Mouse (Mus musculus): ENCODE measurements at regions not wholly inside any gene's neighbourhood (a gene's known extent, or its start where the extent isn't known, plus 50 kb on each side); places are given as distances from the start of the nearest gene placed in this dataset.
A peak's percentile ranks its signal among the peaks of the same experiment; 100 is the strongest.

- 3% methylated on average over 8 of the region's 8 CpGs for WGBS
- H3K4me3 ChIP-seq (ENCODE audit: low read length): peak overlapping the region; percentile 19
Measured at GRCm38 (mm10) chr2:180854349-180855004, 66.3 kb downstream of the Ythdf1 start.

DNA sequence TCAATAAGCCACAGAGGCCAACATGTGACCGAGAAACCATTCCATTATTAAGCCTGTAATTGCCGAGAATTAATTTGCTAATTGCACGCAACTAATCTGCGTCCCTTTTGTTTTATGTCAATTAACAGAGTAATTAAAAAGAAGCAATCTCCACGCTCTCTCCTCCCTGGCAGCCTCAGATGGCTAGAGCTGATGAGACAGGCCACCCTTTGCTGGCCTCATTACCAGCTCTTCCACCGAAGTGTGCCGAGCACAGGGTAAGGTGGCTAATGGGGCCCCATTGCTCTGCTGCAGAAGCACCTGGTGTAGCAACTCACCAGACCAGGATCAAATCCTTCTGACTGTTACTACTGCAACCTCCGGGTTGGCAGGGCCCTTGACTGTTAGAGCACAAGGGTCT is 70.8 kb upstream of the Bhlhe23 start:
- Histone ChIP-seq H3K9me3 (ENCODE audit: control insufficient read depth, low read length) (no peaks in the 10 kb centered on the region), H3K9ac (ENCODE audit: low read depth, low read length) (no peak overlapping the region), H3K4me3 (ENCODE audit: low read length) (no peak overlapping the region), H3K36me3 (ENCODE audit: control insufficient read depth, insufficient read depth, low read length) (no peaks in the 10 kb centered on the region), H3K4me1 (ENCODE audit: control insufficient read depth, insufficient read depth, low read depth, low read length) (peaks cover 4% of the 10 kb centered on the region), H3K4me2 (ENCODE audit: low read length) (no peak overlapping the region), H3K27me3 (replicated peaks; ENCODE audit: control insufficient read depth, insufficient read depth, low read length) (no peaks in the 10 kb centered on the region), H3K27ac (ENCODE audit: low read depth, low read length) (no peak overlapping the region)
- 44% methylated on average over 8 of the region's 8 CpGs for WGBS
- ATAC-seq: no peak

More at GRCm38 (mm10) chr2:180854349-180855004, 66.3 kb downstream of the Ythdf1 start:
- H3K27me3 ChIP-seq (replicated peaks; ENCODE audit: control insufficient read depth, insufficient read depth, low read length): 0 out of 2 replicates have a peak, but pooled peaks cover 4% of the 10 kb centered on the region
- H3K9ac ChIP-seq (ENCODE audit: low read depth, low read length): peak overlapping the region; percentile 56
- ATAC-seq: 0 out of 2 replicates have a peak, but pooled peaks have one; percentile 4
- H3K4me2 ChIP-seq (ENCODE audit: low read length): peak overlapping the region; percentile 50
- no peaks in the 10 kb centered on the region for H3K9me3 ChIP-seq (ENCODE audit: control insufficient read depth, low read length)
- peaks cover 11% of the 10 kb centered on the region; the same call in 1 of the 2 replicates for H3K4me1 ChIP-seq (ENCODE audit: control insufficient read depth, insufficient read depth, low read depth, low read length)
- no peaks in the 10 kb centered on the region for H3K36me3 ChIP-seq (ENCODE audit: control insufficient read depth, insufficient read depth, low read length)
- peak overlapping the region; percentile 79 for H3K27ac ChIP-seq (ENCODE audit: low read depth, low read length)

GRCm38 (mm10) chr2:180845011-180845410 is 68.3 kb upstream of the Bhlhe23 start:
- WGBS: 44% methylated on average over 5 of the region's 5 CpGs
- no peak overlapping the region for H3K9ac ChIP-seq (ENCODE audit: low read depth, low read length)
- no peaks in the 10 kb centered on the region for H3K27me3 ChIP-seq (replicated peaks; ENCODE audit: control insufficient read depth, insufficient read depth, low read length)
- H3K9me3 ChIP-seq (ENCODE audit: control insufficient read depth, low read length): no peaks in the 10 kb centered on the region
- no peaks in the 10 kb centered on the region for H3K36me3 ChIP-seq (ENCODE audit: control insufficient read depth, insufficient read depth, low read length)
- H3K4me2 ChIP-seq (ENCODE audit: low read length): no peak overlapping the region
- no peak overlapping the region for H3K27ac ChIP-seq (ENCODE audit: low read depth, low read length)
- peaks cover 4% of the 10 kb centered on the region for H3K4me1 ChIP-seq (ENCODE audit: control insufficient read depth, insufficient read depth, low read depth, low read length)
- no peak for ATAC-seq
- H3K4me3 ChIP-seq (ENCODE audit: low read length): no peak overlapping the region

DNA sequence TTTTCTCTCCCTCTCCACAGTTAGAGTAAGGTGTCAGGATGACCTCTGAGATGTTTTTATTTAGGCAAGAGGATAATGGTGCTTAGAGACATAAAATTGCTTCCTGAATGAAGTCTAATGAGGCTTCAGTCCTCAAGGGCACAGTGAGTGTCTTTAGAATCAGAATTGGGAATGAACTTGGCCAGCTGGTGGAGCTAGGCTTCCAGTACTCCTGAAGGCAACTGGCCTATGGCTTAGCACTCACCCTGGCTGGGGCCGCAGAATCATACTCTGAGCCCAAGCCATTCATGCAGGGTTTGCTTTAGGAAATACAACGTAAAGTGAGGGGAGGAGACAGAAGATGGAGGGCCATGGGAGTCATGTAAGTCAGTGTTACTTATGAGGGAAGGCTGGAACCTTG is 67.0 kb upstream of the Bhlhe23 start:
- H3K4me2 ChIP-seq (ENCODE audit: low read length): no peak overlapping the region
- H3K9ac ChIP-seq (ENCODE audit: low read depth, low read length): no peak overlapping the region
- no peaks in the 10 kb centered on the region for H3K9me3 ChIP-seq (ENCODE audit: control insufficient read depth, low read length)
- WGBS: 48% methylated on average over 2 of the region's 2 CpGs
- no peaks in the 10 kb centered on the region for H3K27me3 ChIP-seq (replicated peaks; ENCODE audit: control insufficient read depth, insufficient read depth, low read length)
- no peak overlapping the region for H3K27ac ChIP-seq (ENCODE audit: low read depth, low read length)
- H3K36me3 ChIP-seq (ENCODE audit: control insufficient read depth, insufficient read depth, low read length): no peaks in the 10 kb centered on the region
- H3K4me1 ChIP-seq (ENCODE audit: control insufficient read depth, insufficient read depth, low read depth, low read length): peaks cover 4% of the 10 kb centered on the region
- no peak for ATAC-seq
- no peak overlapping the region for H3K4me3 ChIP-seq (ENCODE audit: low read length)

- Histone ChIP-seq H3K9me3 (ENCODE audit: control insufficient read depth, low read length) (no peaks in the 10 kb centered on the region), H3K9ac (ENCODE audit: low read depth, low read length) (no peak overlapping the region), H3K4me2 (ENCODE audit: low read length) (no peak overlapping the region), H3K27ac (ENCODE audit: low read depth, low read length) (no peak overlapping the region), H3K36me3 (ENCODE audit: control insufficient read depth, insufficient read depth, low read length) (no peaks in the 10 kb centered on the region), H3K4me3 (ENCODE audit: low read length) (no peak overlapping the region), H3K4me1 (ENCODE audit: control insufficient read depth, insufficient read depth, low read depth, low read length) (no peaks in the 10 kb centered on the region; the same call in 1 of the 2 replicates), H3K27me3 (replicated peaks; ENCODE audit: control insufficient read depth, insufficient read depth, low read length) (no peaks in the 10 kb centered on the region)
- 87% methylated on average over 4 of the region's 4 CpGs for WGBS
- no peak for ATAC-seq
Measured at GRCm38 (mm10) chr2:180839126-180839525, 62.4 kb upstream of the Bhlhe23 start.

DNA sequence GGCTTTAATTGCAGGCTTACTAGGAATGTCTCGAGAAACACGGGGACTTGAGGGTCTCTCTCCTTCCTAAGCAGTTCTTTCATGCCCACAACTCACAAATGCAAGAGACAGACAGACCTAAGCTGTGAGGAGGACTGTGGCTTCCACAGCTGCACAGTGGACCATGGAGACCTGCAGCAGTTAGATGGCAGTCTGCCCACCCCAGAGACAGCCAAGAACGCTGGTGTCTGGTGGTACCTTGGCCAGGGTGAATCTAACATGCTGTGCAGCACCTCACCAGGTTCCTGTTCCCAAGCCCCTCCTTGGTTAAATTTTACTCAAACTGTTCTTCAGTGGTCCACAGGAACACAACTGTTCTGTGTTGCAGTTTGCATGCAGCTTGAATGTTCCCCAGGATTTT is 61.3 kb upstream of the Bhlhe23 start:
- no peaks in the 10 kb centered on the region for H3K9me3 ChIP-seq (ENCODE audit: control insufficient read depth, low read length)
- no peaks in the 10 kb centered on the region for H3K27me3 ChIP-seq (replicated peaks; ENCODE audit: control insufficient read depth, insufficient read depth, low read length)
- no peak overlapping the region for H3K4me3 ChIP-seq (ENCODE audit: low read length)
- 61% methylated on average over 3 of the region's 3 CpGs for WGBS
- H3K27ac ChIP-seq (ENCODE audit: low read depth, low read length): 0 out of 2 replicates have a peak overlapping the region, but pooled peaks have one; percentile 12
- H3K4me1 ChIP-seq (ENCODE audit: control insufficient read depth, insufficient read depth, low read depth, low read length): no peaks in the 10 kb centered on the region; the same call in 1 of the 2 replicates
- H3K4me2 ChIP-seq (ENCODE audit: low read length): no peak overlapping the region
- no peaks in the 10 kb centered on the region for H3K36me3 ChIP-seq (ENCODE audit: control insufficient read depth, insufficient read depth, low read length)
- H3K9ac ChIP-seq (ENCODE audit: low read depth, low read length): no peak overlapping the region
- no peak for ATAC-seq

DNA sequence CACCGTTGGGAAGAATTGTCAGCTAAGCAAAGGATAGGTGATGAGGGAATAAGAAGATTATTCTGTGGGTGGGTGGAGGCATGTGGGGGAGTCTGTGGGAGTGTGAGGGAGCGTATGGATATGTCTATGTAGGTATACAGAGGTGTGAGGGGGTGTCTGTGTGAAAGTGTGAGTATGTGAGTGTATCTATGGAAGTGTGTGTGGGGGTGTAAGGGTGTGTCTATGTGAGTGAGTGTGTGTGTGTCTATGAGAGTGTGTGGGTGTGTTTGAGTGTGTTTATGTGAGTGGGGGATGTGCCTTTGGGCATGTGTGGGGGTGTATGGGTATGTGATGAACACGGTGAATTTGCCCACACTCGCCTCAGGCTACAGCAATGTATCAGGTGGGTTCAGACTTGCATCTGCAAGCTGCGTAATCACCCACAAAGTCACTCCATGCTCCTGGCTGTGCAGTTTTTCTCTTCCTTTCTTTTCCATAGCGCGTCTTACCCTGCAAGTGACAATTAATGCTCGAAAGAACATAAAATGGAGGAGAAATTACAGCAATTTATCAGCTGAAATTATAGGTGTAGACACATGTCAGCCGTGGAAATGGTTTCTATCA is 60.7 kb upstream of the Bhlhe23 start:
- Histone ChIP-seq H3K36me3 (ENCODE audit: control insufficient read depth, insufficient read depth, low read length) (no peaks in the 10 kb centered on the region), H3K9me3 (ENCODE audit: control insufficient read depth, low read length) (no peaks in the 10 kb centered on the region), H3K9ac (ENCODE audit: low read depth, low read length) (no peak overlapping the region), H3K27me3 (replicated peaks; ENCODE audit: control insufficient read depth, insufficient read depth, low read length) (no peaks in the 10 kb centered on the region), H3K27ac (ENCODE audit: low read depth, low read length) (no peak overlapping the region), H3K4me1 (ENCODE audit: control insufficient read depth, insufficient read depth, low read depth, low read length) (no peaks in the 10 kb centered on the region; the same call in 1 of the 2 replicates), H3K4me3 (ENCODE audit: low read length) (no peak overlapping the region), H3K4me2 (ENCODE audit: low read length) (no peak overlapping the region)
- 74% methylated on average over 9 of the region's 9 CpGs for WGBS
- peak; percentile 24; the same call in 1 of the 2 replicates for ATAC-seq

DNA sequence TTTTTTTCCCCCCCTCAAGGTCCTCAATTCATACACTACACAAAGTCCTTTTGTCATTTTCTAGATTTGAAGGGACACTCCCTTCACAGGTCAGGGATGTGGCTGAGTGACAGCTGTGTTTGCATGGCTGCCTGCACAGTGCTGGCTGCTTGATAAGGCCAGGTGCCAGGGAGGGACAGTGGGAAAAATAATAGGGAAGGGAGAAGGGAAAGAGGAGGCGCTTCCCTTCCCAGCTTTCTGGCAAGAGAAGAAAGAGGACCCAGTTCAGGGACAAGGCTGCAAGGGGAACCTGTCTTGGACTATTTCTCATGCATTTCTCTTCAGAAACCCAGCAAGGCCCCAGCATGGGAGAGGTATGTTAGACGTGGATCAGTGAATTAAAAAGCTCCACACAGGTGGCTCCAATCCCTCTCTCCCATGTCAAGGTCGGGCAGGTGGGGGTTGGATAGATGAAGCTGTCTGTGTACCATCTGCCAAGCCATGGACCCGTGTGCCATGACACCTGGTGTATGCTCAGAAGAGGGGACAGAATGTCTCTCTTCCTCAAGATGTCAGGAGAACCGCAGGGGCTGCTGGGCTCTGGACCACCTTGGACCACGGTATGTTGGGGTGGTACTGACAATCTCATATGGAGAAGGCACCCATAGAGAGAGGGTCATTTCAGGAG is 59.4 kb upstream of the Bhlhe23 start:
- peak; percentile 48; the same call in 1 of the 2 replicates for ATAC-seq
- H3K9me3 ChIP-seq (ENCODE audit: control insufficient read depth, low read length): no peaks in the 10 kb centered on the region

DNA sequence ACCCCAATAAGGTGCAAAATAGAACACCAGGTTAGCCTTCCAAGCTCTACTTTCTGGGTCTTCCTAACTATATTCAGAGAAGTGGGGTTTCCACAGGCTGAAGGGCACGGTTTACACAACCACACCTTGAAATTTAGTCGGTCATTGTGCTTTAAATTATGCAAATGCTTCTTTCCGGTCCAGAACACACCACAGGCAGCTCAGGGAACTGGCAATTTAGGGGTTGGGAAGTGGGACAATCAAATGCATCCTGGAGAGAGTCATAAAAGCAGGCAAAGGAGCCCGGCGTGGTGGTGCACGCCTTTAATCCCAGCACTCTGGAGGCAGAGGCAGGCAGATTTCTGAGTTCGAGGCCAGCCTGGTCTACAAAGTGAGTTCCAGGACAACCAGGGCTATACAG is 56.0 kb upstream of the Bhlhe23 start:
- no peak overlapping the region for H3K9ac ChIP-seq (ENCODE audit: low read depth, low read length)
- 75% methylated on average over 7 of the region's 7 CpGs for WGBS
- H3K9me3 ChIP-seq (ENCODE audit: control insufficient read depth, low read length): no peaks in the 10 kb centered on the region
- no peak overlapping the region for H3K4me2 ChIP-seq (ENCODE audit: low read length)
- no peak overlapping the region for H3K4me3 ChIP-seq (ENCODE audit: low read length)
- ATAC-seq: no peak
- no peaks in the 10 kb centered on the region; the same call in 1 of the 2 replicates for H3K4me1 ChIP-seq (ENCODE audit: control insufficient read depth, insufficient read depth, low read depth, low read length)
- H3K27ac ChIP-seq (ENCODE audit: low read depth, low read length): no peak overlapping the region
- no peaks in the 10 kb centered on the region for H3K27me3 ChIP-seq (replicated peaks; ENCODE audit: control insufficient read depth, insufficient read depth, low read length)
- H3K36me3 ChIP-seq (ENCODE audit: control insufficient read depth, insufficient read depth, low read length): no peaks in the 10 kb centered on the region

More for the DNA sequence above, 59.4 kb upstream of the Bhlhe23 start:
- Histone ChIP-seq H3K27me3 (replicated peaks; ENCODE audit: control insufficient read depth, insufficient read depth, low read length) (no peaks in the 10 kb centered on the region), H3K9ac (ENCODE audit: low read depth, low read length) (no peak overlapping the region), H3K4me1 (ENCODE audit: control insufficient read depth, insufficient read depth, low read depth, low read length) (no peaks in the 10 kb centered on the region; the same call in 1 of the 2 replicates), H3K4me2 (ENCODE audit: low read length) (no peak overlapping the region), H3K36me3 (ENCODE audit: control insufficient read depth, insufficient read depth, low read length) (no peaks in the 10 kb centered on the region), H3K27ac (ENCODE audit: low read depth, low read length) (no peak overlapping the region), H3K4me3 (ENCODE audit: low read length) (no peak overlapping the region)
- 73% methylated on average over 6 of the region's 6 CpGs for WGBS
